In genomic region chr3:39253076-39253475, GRCm38 (mm10) we compare ENCODE assay signal across 13 mouse cellular contexts.
"Had no signal": no experiment of that assay in that cellular context is flagged by ENCODE, and none has a peak within 500 bp of the region (broad histone marks: within the 10 kb centered on the region; RNA-seq: fewer than 3 reads in every experiment).

No protein-coding gene starts in this region.

- H3K27me3 ChIP-seq: limb, embryonic 15.5 days; liver, embryonic 12.5 days; megakaryocyte, embryonic 14.5 days; midbrain, embryonic 15.5 days had no signal

- H3K4me2 ChIP-seq: limb, embryonic 15.5 days; liver, embryonic 12.5 days; lung, embryonic 14.5 days; midbrain, embryonic 11.5 days; midbrain, embryonic 15.5 days had no signal

- ATAC-seq: liver, embryonic 12.5 days; midbrain, embryonic 15.5 days had no signal

- H3K9ac ChIP-seq: limb, embryonic 15.5 days; liver, embryonic 12.5 days; lung, embryonic 14.5 days; midbrain, embryonic 15.5 days had no signal

- H3K4me3 ChIP-seq: layer of hippocampus, adult 2 months; limb, embryonic 15.5 days; liver, embryonic 12.5 days; megakaryocyte, embryonic 14.5 days; midbrain, embryonic 15.5 days had no signal

- DNase-seq: kidney, postnatal 4 days; lung, embryonic 14.5 days; lung, postnatal 10 days; right cerebral cortex, postnatal 14 days; thymus, postnatal 36 days had no signal

- H3K27ac ChIP-seq: kidney, postnatal 0 days; layer of hippocampus, adult 2 months; limb, embryonic 15.5 days; liver, embryonic 12.5 days; macrophage; midbrain, embryonic 15.5 days had no signal

- H3K36me3 ChIP-seq: limb, embryonic 15.5 days; liver, embryonic 12.5 days; midbrain, embryonic 15.5 days had no signal

- H3K9me3 ChIP-seq: limb, embryonic 15.5 days; liver, embryonic 12.5 days; midbrain, embryonic 15.5 days had no signal

- H3K4me1 ChIP-seq: liver, embryonic 12.5 days; megakaryocyte, embryonic 14.5 days; midbrain, embryonic 15.5 days had no signal
